Mouse (Mus musculus): ENCODE data around the gene Tmem135.

GRCm38 (mm10) chr7:89161610-89162378 lies 242.2 kb downstream of the Tmem135 start:
- TF ChIP-seq CTCF (IDR thresholded peaks at IDR 0.05; ENCODE audit: extremely low read depth, insufficient read length, insufficient replicate concordance, low read depth, low read length): no peak
- TF ChIP-seq POLR2A (IDR thresholded peaks at IDR 0.05; ENCODE audit: low read depth, low read length): no peak

Measured in small intestine, adult 2 months (tissue).